In the genomic region with DNA sequence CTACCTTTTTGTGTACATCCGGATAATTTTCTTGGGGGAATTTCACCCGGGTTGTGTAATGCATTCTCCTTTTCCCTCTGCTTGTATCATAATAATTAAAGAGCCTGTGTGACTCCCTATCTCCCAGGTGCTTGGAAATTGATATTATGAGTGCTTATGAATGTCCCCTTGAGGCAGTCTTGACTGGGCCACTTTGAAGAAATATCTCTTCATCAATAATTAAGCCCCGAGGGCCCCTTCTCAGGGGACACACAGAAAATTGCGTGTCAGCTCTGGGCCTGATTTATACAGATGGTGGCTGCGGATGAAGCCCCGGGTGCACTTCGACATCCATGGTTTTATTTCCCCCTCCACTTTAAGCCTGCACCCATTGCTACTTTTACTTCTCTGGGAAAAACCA, we compare ENCODE assay signal across 16 mouse cellular contexts. TPM values are rescaled to one million over a fixed set of nuclear protein-coding genes. Genes with fewer than 3 reads are reported as not detected.
"Had no signal": no experiment of that assay in that cellular context is flagged by ENCODE, and none has a peak within 500 bp of the region (broad histone marks: within the 10 kb centered on the region; RNA-seq: fewer than 3 reads in every experiment).

No protein-coding gene starts in this region.

- H3K9ac ChIP-seq: kidney, embryonic 15.5 days; liver, embryonic 13.5 days; midbrain, embryonic 12.5 days had no signal

- H3K4me2 ChIP-seq: kidney, embryonic 15.5 days; liver, embryonic 13.5 days; midbrain, embryonic 12.5 days had no signal

- H3K4me1 ChIP-seq: kidney, embryonic 15.5 days; liver, embryonic 13.5 days; midbrain, embryonic 12.5 days had no signal

- H3K27ac ChIP-seq: kidney, embryonic 15.5 days; left cerebral cortex, adult 2 months; liver, embryonic 13.5 days; midbrain, embryonic 12.5 days had no signal

- H3K4me3 ChIP-seq: kidney, embryonic 15.5 days; left cerebral cortex, adult 2 months; liver, embryonic 13.5 days; midbrain, embryonic 12.5 days had no signal

- H3K9me3 ChIP-seq: kidney, embryonic 15.5 days; liver, embryonic 13.5 days; midbrain, embryonic 12.5 days had no signal

- DNase-seq: kidney, adult 11 months; kidney, adult 8-10 months; kidney, postnatal 10 days; kidney, postnatal 36 days; layer of hippocampus, postnatal 36 days; liver, embryonic 13.5 days; lung, adult 2 months; lung, postnatal 14 days; lung, postnatal 4 days; thymus, adult 18-20 months; thymus, postnatal 36 days had no signal

- H3K27me3 ChIP-seq: kidney, embryonic 15.5 days; liver, embryonic 13.5 days; midbrain, embryonic 12.5 days had no signal

- H3K36me3 ChIP-seq: kidney, embryonic 15.5 days; liver, embryonic 13.5 days; midbrain, embryonic 12.5 days had no signal

RNA-seq across cellular contexts. Expression of gene Dpyd, which starts 8.3 kb away (rescaled TPM):
- total RNA-seq: megakaryocyte progenitor cell, adult 5-6 weeks; megakaryocyte-erythroid progenitor cell, adult 5-6 weeks had no signal
